Mouse (Mus musculus): ENCODE data around the gene Maff. TPM values are rescaled to one million over a fixed set of nuclear protein-coding genes. Genes with fewer than 3 reads are reported as not detected.

Gene Maff
- polyA plus RNA-seq, 1 experiment from 2014 or later, result 7.1 TPM

- Histone ChIP-seq H3K4me1 (ENCODE audit: control insufficient read depth, insufficient read depth, low read length) (peaks cover 43% of the 10 kb centered on the region), H3K4me2 (ENCODE audit: low read depth, low read length) (peak overlapping the region; percentile 77), H3K27ac (ENCODE audit: low read length) (peak overlapping the region; percentile 100), H3K4me3 (ENCODE audit: low read length) (peak overlapping the region; percentile 75), H3K9me3 (ENCODE audit: control insufficient read depth, low read length) (no peaks in the 10 kb centered on the region), H3K27me3 (replicated peaks; ENCODE audit: control insufficient read depth, insufficient read depth, low read length) (no peaks in the 10 kb centered on the region), H3K36me3 (ENCODE audit: control insufficient read depth, insufficient read depth, low read length) (no peaks in the 10 kb centered on the region), H3K9ac (ENCODE audit: low read depth, low read length) (peak overlapping the region; percentile 94)
- WGBS, result under 1% methylated on average over 61 of the region's 61 CpGs
- ATAC-seq, result peak; percentile 82
Measured at GRCm38 (mm10) chr15:79347165-79347844, 884 bp downstream of the Maff start.

- peak overlapping the region; percentile 75 for H3K4me3 ChIP-seq (ENCODE audit: low read length)
- peak overlapping the region; percentile 100 for H3K27ac ChIP-seq (ENCODE audit: low read length)
- H3K36me3 ChIP-seq (ENCODE audit: control insufficient read depth, insufficient read depth, low read length), result no peaks in the 10 kb centered on the region
- H3K9ac ChIP-seq (ENCODE audit: low read depth, low read length), result peak overlapping the region; percentile 94
- H3K27me3 ChIP-seq (replicated peaks; ENCODE audit: control insufficient read depth, insufficient read depth, low read length), result no peaks in the 10 kb centered on the region
- peaks cover 48% of the 10 kb centered on the region for H3K4me1 ChIP-seq (ENCODE audit: control insufficient read depth, insufficient read depth, low read length)
- peak; percentile 86 for ATAC-seq
- 1% methylated on average over 39 of the region's 46 CpGs for WGBS
- peak overlapping the region; percentile 77 for H3K4me2 ChIP-seq (ENCODE audit: low read depth, low read length)
- no peaks in the 10 kb centered on the region for H3K9me3 ChIP-seq (ENCODE audit: control insufficient read depth, low read length)
Measured at GRCm38 (mm10) chr15:79347845-79348506, 1.6 kb downstream of the Maff start.

GRCm38 (mm10) chr15:79348651-79349050 lies 2.2 kb downstream of the Maff start:
- Histone ChIP-seq H3K4me3 (ENCODE audit: low read length) (peak overlapping the region; percentile 75), H3K9me3 (ENCODE audit: control insufficient read depth, low read length) (no peaks in the 10 kb centered on the region), H3K9ac (ENCODE audit: low read depth, low read length) (peak overlapping the region; percentile 94), H3K27ac (ENCODE audit: low read length) (peak overlapping the region; percentile 100), H3K4me2 (ENCODE audit: low read depth, low read length) (peak overlapping the region; percentile 77), H3K27me3 (replicated peaks; ENCODE audit: control insufficient read depth, insufficient read depth, low read length) (no peaks in the 10 kb centered on the region), H3K36me3 (ENCODE audit: control insufficient read depth, insufficient read depth, low read length) (no peaks in the 10 kb centered on the region), H3K4me1 (ENCODE audit: control insufficient read depth, insufficient read depth, low read length) (peaks cover 47% of the 10 kb centered on the region)
- WGBS, result 49% methylated on average over 8 of the region's 8 CpGs
- ATAC-seq, result no peak

GRCm38 (mm10) chr15:79350866-79351265 lies 4.4 kb downstream of the Maff start:
- Histone ChIP-seq H3K9me3 (ENCODE audit: control insufficient read depth, low read length) (no peaks in the 10 kb centered on the region), H3K27me3 (replicated peaks; ENCODE audit: control insufficient read depth, insufficient read depth, low read length) (no peaks in the 10 kb centered on the region), H3K9ac (ENCODE audit: low read depth, low read length) (peak overlapping the region; percentile 48; the same call in 1 of the 2 replicates), H3K36me3 (ENCODE audit: control insufficient read depth, insufficient read depth, low read length) (no peaks in the 10 kb centered on the region), H3K27ac (ENCODE audit: low read length) (peak overlapping the region; percentile 29; the same call in 1 of the 2 replicates), H3K4me1 (ENCODE audit: control insufficient read depth, insufficient read depth, low read length) (peaks cover 50% of the 10 kb centered on the region), H3K4me3 (ENCODE audit: low read length) (no peak overlapping the region), H3K4me2 (ENCODE audit: low read depth, low read length) (0 out of 2 replicates have a peak overlapping the region, but pooled peaks have one; percentile 23)
- 91% methylated on average over 4 of the region's 4 CpGs for WGBS
- no peak for ATAC-seq

GRCm38 (mm10) chr15:79351331-79351767 lies 4.9 kb downstream of the Maff start:
- peak overlapping the region; percentile 23; the same call in 1 of the 2 replicates for H3K4me2 ChIP-seq (ENCODE audit: low read depth, low read length)
- H3K36me3 ChIP-seq (ENCODE audit: control insufficient read depth, insufficient read depth, low read length), result no peaks in the 10 kb centered on the region
- H3K9ac ChIP-seq (ENCODE audit: low read depth, low read length), result peak overlapping the region; percentile 48
- H3K4me3 ChIP-seq (ENCODE audit: low read length), result 0 out of 2 replicates have a peak overlapping the region, but pooled peaks have one; percentile 10
- ATAC-seq, result no peak
- H3K27me3 ChIP-seq (replicated peaks; ENCODE audit: control insufficient read depth, insufficient read depth, low read length), result no peaks in the 10 kb centered on the region
- peak overlapping the region; percentile 29; the same call in 1 of the 2 replicates for H3K27ac ChIP-seq (ENCODE audit: low read length)
- H3K4me1 ChIP-seq (ENCODE audit: control insufficient read depth, insufficient read depth, low read length), result peaks cover 53% of the 10 kb centered on the region
- no peaks in the 10 kb centered on the region for H3K9me3 ChIP-seq (ENCODE audit: control insufficient read depth, low read length)
- WGBS, result 37% methylated on average over 15 of the region's 15 CpGs

GRCm38 (mm10) chr15:79352479-79352878 lies 6.1 kb downstream of the Maff start:
- 88% methylated on average over 6 of the region's 6 CpGs for WGBS
- peaks cover 51% of the 10 kb centered on the region for H3K4me1 ChIP-seq (ENCODE audit: control insufficient read depth, insufficient read depth, low read length)
- H3K4me3 ChIP-seq (ENCODE audit: low read length), result no peak overlapping the region
- H3K9ac ChIP-seq (ENCODE audit: low read depth, low read length), result peak overlapping the region; percentile 15; the same call in 1 of the 2 replicates
- H3K4me2 ChIP-seq (ENCODE audit: low read depth, low read length), result no peak overlapping the region
- no peak for ATAC-seq
- no peaks in the 10 kb centered on the region for H3K27me3 ChIP-seq (replicated peaks; ENCODE audit: control insufficient read depth, insufficient read depth, low read length)
- H3K9me3 ChIP-seq (ENCODE audit: control insufficient read depth, low read length), result no peaks in the 10 kb centered on the region
- no peak overlapping the region for H3K27ac ChIP-seq (ENCODE audit: low read length)
- no peaks in the 10 kb centered on the region for H3K36me3 ChIP-seq (ENCODE audit: control insufficient read depth, insufficient read depth, low read length)

GRCm38 (mm10) chr15:79353690-79354305 lies 7.4 kb downstream of the Maff start:
- 87% methylated on average over 5 of the region's 5 CpGs for WGBS
- no peak overlapping the region for H3K4me2 ChIP-seq (ENCODE audit: low read depth, low read length)
- H3K27ac ChIP-seq (ENCODE audit: low read length), result peak overlapping the region; percentile 46; the same call in 1 of the 2 replicates
- H3K9ac ChIP-seq (ENCODE audit: low read depth, low read length), result 0 out of 2 replicates have a peak overlapping the region, but pooled peaks have one; percentile 3
- H3K4me1 ChIP-seq (ENCODE audit: control insufficient read depth, insufficient read depth, low read length), result peaks cover 54% of the 10 kb centered on the region
- no peak for ATAC-seq
- no peak overlapping the region for H3K4me3 ChIP-seq (ENCODE audit: low read length)
- H3K9me3 ChIP-seq (ENCODE audit: control insufficient read depth, low read length), result no peaks in the 10 kb centered on the region
- no peaks in the 10 kb centered on the region for H3K36me3 ChIP-seq (ENCODE audit: control insufficient read depth, insufficient read depth, low read length)
- H3K27me3 ChIP-seq (replicated peaks; ENCODE audit: control insufficient read depth, insufficient read depth, low read length), result no peaks in the 10 kb centered on the region

GRCm38 (mm10) chr15:79354619-79355018 lies 8.2 kb downstream of the Maff start:
- Histone ChIP-seq H3K9ac (ENCODE audit: low read depth, low read length) (no peak overlapping the region), H3K36me3 (ENCODE audit: control insufficient read depth, insufficient read depth, low read length) (no peaks in the 10 kb centered on the region), H3K27me3 (replicated peaks; ENCODE audit: control insufficient read depth, insufficient read depth, low read length) (no peaks in the 10 kb centered on the region), H3K4me1 (ENCODE audit: control insufficient read depth, insufficient read depth, low read length) (peaks cover 50% of the 10 kb centered on the region), H3K4me2 (ENCODE audit: low read depth, low read length) (no peak overlapping the region), H3K27ac (ENCODE audit: low read length) (no peak overlapping the region), H3K4me3 (ENCODE audit: low read length) (no peak overlapping the region), H3K9me3 (ENCODE audit: control insufficient read depth, low read length) (no peaks in the 10 kb centered on the region)
- ATAC-seq, result no peak
- whole genome bisulfite sequencing, result 83% methylated on average over 4 of the region's 4 CpGs

- peak overlapping the region; percentile 94 for H3K4me2 ChIP-seq (ENCODE audit: low read depth, low read length)
- no peaks in the 10 kb centered on the region for H3K9me3 ChIP-seq (ENCODE audit: control insufficient read depth, low read length)
- H3K4me3 ChIP-seq (ENCODE audit: low read length), result peak overlapping the region; percentile 55
- H3K4me1 ChIP-seq (ENCODE audit: control insufficient read depth, insufficient read depth, low read length), result peaks cover 59% of the 10 kb centered on the region
- no peak for ATAC-seq
- H3K27me3 ChIP-seq (replicated peaks; ENCODE audit: control insufficient read depth, insufficient read depth, low read length), result no peaks in the 10 kb centered on the region
- WGBS, result 75% methylated on average over 8 of the region's 8 CpGs
- peak overlapping the region; percentile 87 for H3K27ac ChIP-seq (ENCODE audit: low read length)
- peak overlapping the region; percentile 75 for H3K9ac ChIP-seq (ENCODE audit: low read depth, low read length)
- H3K36me3 ChIP-seq (ENCODE audit: control insufficient read depth, insufficient read depth, low read length), result peaks cover 2% of the 10 kb centered on the region; the same call in 1 of the 2 replicates
Measured at GRCm38 (mm10) chr15:79356481-79356880, 10.1 kb downstream of the Maff start.
